Mouse (Mus musculus) heart, embryonic 16.5 days (tissue): ENCODE results near the gene Fkbp11. TPM values are rescaled to one million over a fixed set of nuclear protein-coding genes. Genes with fewer than 3 reads are reported as not detected.

ENCODE experiments used
- ATAC-seq: fragments of 200-750 bp; cut with Nextera tagmentation; replicated peaks from 2 replicates; pipeline ENCODE4 v1.8.0; 2017; ENCODE audit warnings: moderate number of reproducible peaks; ENCODE audit not compliant: insufficient read depth, low FRiP score; ENCODE audit errors: extremely low read depth
- H3K27ac ChIP-seq: fragments of 300-500 bp; sonication (generic); 2 replicates; pipeline ENCODE4 v1.5.1; 2014; ENCODE audit warnings: mild to moderate bottlenecking, low read length, control low read depth, moderate library complexity
- H3K27me3 ChIP-seq: fragments of 300-500 bp; sonication (generic); 2 replicates; pipeline ENCODE4 v1.6.1; 2014; ENCODE audit warnings: low read length, mixed read lengths; ENCODE audit not compliant: control insufficient read depth, insufficient read depth
- H3K36me3 ChIP-seq: fragments of 300-500 bp; sonication (generic); 2 replicates; pipeline ENCODE4 v1.6.1; 2014; ENCODE audit not compliant: control insufficient read depth, insufficient read depth
- H3K4me1 ChIP-seq: fragments of 300-500 bp; sonication (generic); 2 replicates; pipeline ENCODE4 v1.6.1; 2014; ENCODE audit warnings: low read length, mixed read lengths; ENCODE audit not compliant: control insufficient read depth, insufficient read depth
- H3K4me2 ChIP-seq: fragments of 300-500 bp; sonication (generic); 2 replicates; pipeline ENCODE4 v1.6.1; 2014; ENCODE audit warnings: low read depth, mild to moderate bottlenecking, control low read depth, low read length
- H3K4me3 ChIP-seq: fragments of 300-500 bp; sonication (generic); 2 replicates; pipeline ENCODE4 v1.5.1; 2014; ENCODE audit warnings: mild to moderate bottlenecking, control low read depth, low read length
- H3K9ac ChIP-seq: fragments of 300-500 bp; sonication (generic); 2 replicates; pipeline ENCODE4 v1.6.1; 2014; ENCODE audit warnings: low read length, control low read depth
- H3K9me3 ChIP-seq: fragments of 300-500 bp; sonication (generic); replicated peaks from 2 replicates; pipeline ENCODE4 v1.6.1; 2016; ENCODE audit warnings: low read length; ENCODE audit not compliant: control insufficient read depth
- WGBS: fragments of 180-500 bp; shearing (Covaris S2); extraction: QIAGEN DNeasy Blood & Tissue Kit; methylation state at CpG from one replicate; pipeline ENCODE4 v1.1.7; 2014; 5-methylcytosine and 5-hydroxymethylcytosine counted together
- polyA plus RNA-seq: library from polyadenylated mRNA; unstranded; fragments of >200 nt; fragmentation: Nextera tagmentation; extraction: Ambion mirVana; gene quantifications from 2 replicates; pipeline ENCODE4 v1.2.1, GENCODE M21; 2015

Fkbp11 gene
- polyA plus RNA-seq, 1 experiment from 2014 or later: 23.0 TPM

DNA sequence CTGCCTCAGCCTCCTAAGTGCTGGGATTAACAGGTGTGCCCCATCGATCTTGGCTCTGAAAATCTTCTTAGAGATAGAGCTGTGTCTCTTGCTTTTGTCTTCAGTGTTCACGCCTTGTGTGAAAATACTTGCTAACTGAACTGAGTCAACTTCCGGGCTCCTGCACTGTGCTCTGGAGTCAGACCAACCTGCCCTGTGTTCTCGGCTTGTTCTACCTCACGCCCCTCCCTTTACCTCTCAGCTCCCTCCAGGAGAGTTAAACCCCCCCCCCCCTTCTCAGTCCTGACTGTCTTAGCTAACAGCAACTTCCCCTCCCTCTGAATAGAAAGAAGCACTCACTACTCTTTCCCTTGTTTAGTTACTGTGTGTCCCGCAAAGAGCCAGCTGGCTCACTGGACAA, 2.8 kb upstream of the Fkbp11 start:
- no peak overlapping the region for H3K4me2 ChIP-seq
- H3K4me1 ChIP-seq: peaks cover 19% of the 10 kb centered on the region
- no peaks in the 10 kb centered on the region; the same call in 1 of the 2 replicates for H3K9me3 ChIP-seq
- 68% methylated on average over 6 of the region's 6 CpGs for WGBS
- peaks cover 1% of the 10 kb centered on the region for H3K36me3 ChIP-seq
- no peak overlapping the region for H3K4me3 ChIP-seq
- H3K27me3 ChIP-seq: no peaks in the 10 kb centered on the region
- H3K9ac ChIP-seq: no peak overlapping the region
- no peak for ATAC-seq
- no peak overlapping the region for H3K27ac ChIP-seq

DNA sequence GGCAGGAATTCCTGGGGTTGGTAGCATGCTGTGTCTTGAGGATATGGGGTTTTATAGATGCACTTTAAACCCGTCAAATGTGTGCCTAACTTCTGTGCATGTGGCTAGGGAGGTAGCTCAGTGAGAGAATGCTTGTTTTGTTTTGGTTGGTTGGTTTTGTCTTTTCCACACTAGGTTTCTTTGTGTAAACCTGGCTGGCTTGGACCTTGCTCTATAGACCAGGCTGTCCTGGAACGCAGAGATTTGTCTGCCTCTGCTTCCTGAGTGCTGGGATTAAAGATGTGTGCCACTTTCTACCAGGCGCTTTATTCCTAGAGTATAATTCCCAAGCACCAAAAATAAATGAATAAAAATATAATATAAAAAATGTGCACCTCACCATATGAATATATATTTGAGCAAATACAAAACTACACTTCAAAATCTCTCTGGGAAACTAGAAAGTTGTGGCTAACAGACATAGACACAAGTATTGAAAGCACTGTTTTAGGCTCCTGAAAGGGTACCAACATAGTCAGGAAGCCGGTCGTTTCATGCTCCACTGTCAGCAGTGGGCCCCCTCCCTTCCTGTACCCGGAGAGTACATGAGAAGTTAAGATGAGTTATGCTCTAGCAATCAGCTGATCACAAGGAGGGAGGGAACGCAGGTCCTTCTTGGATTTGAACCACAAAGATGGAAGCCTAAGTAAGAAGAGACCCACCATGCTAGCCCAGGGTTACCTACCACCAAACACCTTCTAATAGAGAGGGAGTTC, 2.0 kb upstream of the Fkbp11 start:
- Histone ChIP-seq H3K4me1 (peaks cover 19% of the 10 kb centered on the region), H3K9me3 (no peaks in the 10 kb centered on the region), H3K36me3 (no peaks in the 10 kb centered on the region), H3K4me2 (no peak overlapping the region), H3K27ac (no peak overlapping the region), H3K9ac (no peak overlapping the region), H3K4me3 (no peak overlapping the region), H3K27me3 (peaks cover 3% of the 10 kb centered on the region; the same call in 1 of the 2 replicates)
- no peak for ATAC-seq
- WGBS: 60% methylated on average over 7 of the region's 7 CpGs

DNA sequence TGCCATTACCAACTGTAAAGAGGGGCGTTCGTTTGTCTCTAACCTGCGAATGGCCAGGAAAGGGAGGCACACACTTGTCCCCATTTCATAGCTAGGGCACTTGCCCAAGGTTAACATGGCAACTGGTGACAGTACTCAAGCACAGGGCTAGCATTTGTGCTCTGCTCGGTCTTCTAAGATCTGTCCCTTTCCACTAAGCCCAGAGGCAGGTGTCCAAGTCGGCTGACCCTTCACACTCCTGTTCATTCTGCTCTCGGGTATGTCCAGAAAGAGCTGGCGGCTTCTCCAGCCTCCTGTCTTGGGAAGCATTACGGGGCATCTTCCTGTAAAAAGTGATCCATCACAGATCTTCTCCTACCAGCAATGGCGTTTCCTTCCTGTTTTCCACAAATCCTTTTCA, 368 bp upstream of the Fkbp11 start:
- peak overlapping the region; percentile 82 for H3K4me3 ChIP-seq
- no peaks in the 10 kb centered on the region for H3K9me3 ChIP-seq
- H3K36me3 ChIP-seq: no peaks in the 10 kb centered on the region
- no peak for ATAC-seq
- H3K27me3 ChIP-seq: peaks cover 8% of the 10 kb centered on the region; the same call in 1 of the 2 replicates
- WGBS: 34% methylated on average over 9 of the region's 9 CpGs
- H3K27ac ChIP-seq: no peak overlapping the region
- H3K4me2 ChIP-seq: peak overlapping the region; percentile 99
- H3K9ac ChIP-seq: no peak overlapping the region; the same call in 1 of the 2 replicates
- peaks cover 15% of the 10 kb centered on the region for H3K4me1 ChIP-seq

DNA sequence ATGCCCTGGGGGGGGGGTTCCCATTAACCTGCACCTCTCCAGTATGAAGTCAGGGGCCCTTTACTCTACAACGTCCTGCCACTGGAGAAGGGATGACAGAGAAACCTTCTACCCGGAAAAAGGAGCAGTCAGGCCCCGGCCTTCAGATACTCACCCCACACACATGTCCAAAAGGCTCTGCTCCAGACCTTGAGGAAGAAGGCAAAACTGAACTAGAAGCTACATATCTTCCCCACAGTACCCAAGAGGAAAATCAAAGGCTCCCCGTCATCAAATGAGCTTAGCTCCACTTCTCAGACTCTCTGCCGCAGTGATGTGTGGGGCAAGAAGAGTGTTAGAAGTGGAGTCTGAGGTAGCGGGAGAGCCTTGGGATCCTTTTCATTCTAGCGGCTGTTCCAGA, 1.3 kb downstream of the Fkbp11 start:
- Histone ChIP-seq H3K27me3 (peaks cover 11% of the 10 kb centered on the region), H3K9ac (peak overlapping the region; percentile 79), H3K9me3 (no peaks in the 10 kb centered on the region), H3K4me3 (peak overlapping the region; percentile 82), H3K27ac (no peak overlapping the region), H3K4me2 (peak overlapping the region; percentile 99), H3K4me1 (peaks cover 14% of the 10 kb centered on the region), H3K36me3 (no peaks in the 10 kb centered on the region)
- no peak for ATAC-seq
- WGBS: 52% methylated on average over 7 of the region's 7 CpGs

DNA sequence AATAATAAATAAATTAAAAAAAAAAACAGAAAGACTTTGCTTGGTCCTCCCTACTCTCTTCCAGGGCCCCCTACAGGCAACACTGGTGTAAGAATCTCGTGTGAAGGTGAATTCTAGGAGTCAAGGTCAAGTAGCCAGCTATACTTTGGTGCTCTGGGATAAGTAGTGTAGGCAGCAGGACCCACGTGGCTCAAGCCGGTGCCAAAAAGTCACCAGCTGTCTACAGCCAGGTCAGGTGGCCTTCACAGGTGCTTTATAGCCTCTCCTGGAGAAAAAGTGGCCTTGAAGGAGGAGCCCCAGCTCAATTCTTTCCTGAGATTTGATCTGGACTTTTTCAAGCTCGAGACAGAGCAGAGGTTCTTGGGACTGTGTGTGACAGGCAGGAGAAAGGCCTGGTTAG, 1.9 kb downstream of the Fkbp11 start:
- H3K9ac ChIP-seq: no peak overlapping the region
- no peaks in the 10 kb centered on the region for H3K36me3 ChIP-seq
- H3K4me1 ChIP-seq: peaks cover 14% of the 10 kb centered on the region
- H3K27ac ChIP-seq: no peak overlapping the region
- H3K4me3 ChIP-seq: no peak overlapping the region
- H3K4me2 ChIP-seq: no peak overlapping the region
- WGBS: 75% methylated on average over 4 of the region's 4 CpGs
- peaks cover 14% of the 10 kb centered on the region for H3K27me3 ChIP-seq
- ATAC-seq: no peak
- no peaks in the 10 kb centered on the region for H3K9me3 ChIP-seq

DNA sequence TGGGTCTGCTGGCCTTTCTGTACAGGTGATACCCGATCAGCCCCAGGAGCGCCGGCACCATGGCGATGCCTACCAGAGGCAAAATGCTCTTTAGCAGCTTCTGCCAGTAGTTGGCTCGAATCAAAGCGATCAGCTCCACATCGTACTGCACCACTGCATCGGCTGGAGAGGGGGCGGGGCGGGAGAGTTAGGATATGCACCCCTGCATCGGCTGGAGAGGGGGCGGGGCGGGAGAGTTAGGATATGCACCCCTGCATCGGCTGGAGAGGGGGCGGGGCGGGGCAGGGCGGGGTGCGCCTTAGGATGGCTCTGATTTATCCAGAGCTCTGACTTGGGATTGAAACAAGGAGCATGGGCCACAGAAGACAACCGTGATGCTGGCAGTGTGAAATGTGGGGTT, 3.6 kb downstream of the Fkbp11 start:
- WGBS: 31% methylated on average over 19 of the region's 19 CpGs
- Histone ChIP-seq H3K36me3 (no peaks in the 10 kb centered on the region), H3K9ac (no peak overlapping the region), H3K4me2 (no peak overlapping the region), H3K4me3 (no peak overlapping the region), H3K4me1 (peaks cover 14% of the 10 kb centered on the region), H3K27ac (no peak overlapping the region), H3K9me3 (no peaks in the 10 kb centered on the region), H3K27me3 (peaks cover 14% of the 10 kb centered on the region)
- ATAC-seq: no peak

DNA sequence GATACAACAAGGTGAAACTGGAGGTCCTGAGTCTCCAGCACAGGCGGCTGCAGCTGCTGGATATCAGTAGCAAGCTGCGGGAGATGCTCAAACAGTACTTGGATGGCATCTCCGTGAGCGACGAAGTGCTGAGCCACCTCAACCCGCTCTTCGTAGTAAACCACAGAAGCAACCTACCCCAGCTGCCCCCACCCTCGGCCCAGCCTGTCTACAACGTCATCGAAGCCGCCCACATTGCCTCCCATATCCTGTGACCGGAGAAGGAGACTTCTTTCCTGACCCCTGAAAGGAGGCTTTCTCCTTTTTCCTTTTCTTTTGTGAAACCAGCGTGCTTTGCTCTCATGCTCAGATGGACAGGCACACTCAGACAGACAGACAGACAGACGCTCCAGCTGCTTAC, 5.1 kb downstream of the Fkbp11 start:
- Histone ChIP-seq H3K27me3 (peaks cover 14% of the 10 kb centered on the region), H3K4me1 (peaks cover 10% of the 10 kb centered on the region), H3K9ac (no peak overlapping the region), H3K4me2 (peak overlapping the region; percentile 50), H3K9me3 (no peaks in the 10 kb centered on the region), H3K27ac (no peak overlapping the region), H3K4me3 (peak overlapping the region; percentile 14; the same call in 1 of the 2 replicates), H3K36me3 (no peaks in the 10 kb centered on the region)
- no peak for ATAC-seq
- WGBS: 44% methylated on average over 14 of the region's 14 CpGs

DNA sequence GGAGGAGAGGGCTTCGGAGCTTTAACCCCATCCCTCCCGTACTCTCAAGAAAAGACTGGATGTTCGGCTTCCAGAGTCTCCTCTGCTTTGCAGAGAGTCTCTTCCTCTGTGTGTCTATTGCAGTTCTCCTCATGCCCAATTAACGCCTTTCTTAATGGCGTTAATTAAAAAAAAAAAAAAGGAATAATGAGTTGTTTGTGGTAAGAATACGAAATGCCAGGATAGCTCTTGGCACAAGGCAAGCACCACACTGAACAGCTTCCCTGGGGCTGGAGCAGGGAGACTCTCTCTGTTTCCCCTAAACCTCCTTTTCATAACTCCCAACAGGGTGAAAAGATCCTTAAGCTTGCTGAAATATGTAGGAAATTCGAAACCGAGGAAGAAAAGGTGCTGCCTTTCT, 5.8 kb downstream of the Fkbp11 start:
- no peak for ATAC-seq
- no peak overlapping the region for H3K9ac ChIP-seq
- WGBS: 79% methylated on average over 8 of the region's 8 CpGs
- H3K4me1 ChIP-seq: peaks cover 6% of the 10 kb centered on the region
- no peak overlapping the region for H3K27ac ChIP-seq
- H3K4me3 ChIP-seq: no peak overlapping the region
- H3K36me3 ChIP-seq: no peaks in the 10 kb centered on the region
- H3K27me3 ChIP-seq: peaks cover 14% of the 10 kb centered on the region
- no peaks in the 10 kb centered on the region for H3K9me3 ChIP-seq
- no peak overlapping the region for H3K4me2 ChIP-seq

DNA sequence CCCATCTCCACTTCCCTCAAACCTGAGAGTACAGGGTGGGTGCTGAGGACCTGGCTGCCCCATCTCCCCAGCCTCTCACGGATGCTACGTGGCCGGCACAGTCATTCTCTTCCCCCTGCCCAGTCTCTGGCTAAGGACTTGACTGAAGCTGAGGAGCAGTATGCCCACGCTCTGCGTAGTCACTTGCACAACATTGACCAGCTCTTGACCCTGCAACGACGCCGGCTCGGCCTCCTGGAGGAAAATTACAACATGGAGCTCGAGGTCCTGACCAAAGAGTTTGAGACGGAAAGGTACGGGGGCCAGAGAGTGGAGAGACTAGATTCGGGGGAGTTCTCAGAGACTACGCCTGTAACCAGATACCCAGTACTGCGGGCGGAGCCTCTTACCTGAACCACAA, 10.7 kb downstream of the Fkbp11 start:
- H3K9ac ChIP-seq: no peak overlapping the region
- no peak for ATAC-seq
- no peaks in the 10 kb centered on the region for H3K9me3 ChIP-seq
- 59% methylated on average over 16 of the region's 16 CpGs for WGBS
- H3K36me3 ChIP-seq: no peaks in the 10 kb centered on the region
- peaks cover 7% of the 10 kb centered on the region for H3K27me3 ChIP-seq
- H3K27ac ChIP-seq: no peak overlapping the region
- H3K4me3 ChIP-seq: no peak overlapping the region
- H3K4me1 ChIP-seq: peaks cover 7% of the 10 kb centered on the region
- no peak overlapping the region for H3K4me2 ChIP-seq
